Mouse (Mus musculus) left cerebral cortex, postnatal 36 days (tissue): ENCODE data around the gene Rcc1. TPM values are rescaled to one million over a fixed set of nuclear protein-coding genes. Genes with fewer than 3 reads are reported as not detected.
"Not testable (repeated sequence)": the region's sequence is repeated elsewhere in the genome, so short reads cannot be mapped to it uniquely, and the experiment has no call there.

Experiments used
- DNase-seq, 2 experiments: peaks; one replicate each; pipeline ENCODE4 v3.0.0; 2021 to 2022; ENCODE audit warnings: low spot score in 2 of 2, mixed read lengths in 1 of 2
- intact Hi-C: fragments of 180-260 bp; cut with DNase I; formaldehyde crosslinking; loops from one replicate; pipeline ENCODE4 v1.15.1; 2025
- total RNA-seq, 2 experiments: library from RNA; stranded (reverse); gene quantifications; 2 replicates each; pipeline ENCODE4 v1.2.3; 2021

The Rcc1 gene
- total RNA-seq, 2 experiments from 2014 or later, result 9.7 to 12.3 TPM

- intact Hi-C loops, result loop anchor here (10.0 kb wide), 1 partner anchor 119 kb away; no protein-coding TSS in a partner anchor
- no peak for DNase-seq
Observed at GRCm38 (mm10) chr4:132295696-132296390, 57.6 kb downstream of the Rcc1 start.

GRCm38 (mm10) chr4:132293682-132294240 lies 59.6 kb downstream of the Rcc1 start:
- DNase-seq, result no peak

GRCm38 (mm10) chr4:132292988-132293387 lies 60.4 kb downstream of the Rcc1 start:
- intact Hi-C loops, result loop anchor here (5.0 to 10.0 kb wide), 2 partner anchors 39 to 122 kb away; no protein-coding TSS in a partner anchor
- DNase-seq, result no peak

More at GRCm38 (mm10) chr4:132293682-132294240, 59.6 kb downstream of the Rcc1 start:
- intact Hi-C loops, result loop anchor here (5.0 to 10.0 kb wide), 2 partner anchors 39 to 121 kb away; no protein-coding TSS in a partner anchor

- intact Hi-C loops, result loop anchor here (5.0 to 10.0 kb wide), 2 partner anchors 41 to 123 kb away; no protein-coding TSS in a partner anchor
- no peak for DNase-seq
Observed at GRCm38 (mm10) chr4:132291624-132292335, 61.6 kb downstream of the Rcc1 start.

- intact Hi-C loops, result loop anchor here (5.0 to 10.0 kb wide), 2 partner anchors 41 to 124 kb away; no protein-coding TSS in a partner anchor
- DNase-seq, result no peak
Observed at GRCm38 (mm10) chr4:132291056-132291455, 62.3 kb downstream of the Rcc1 start.

GRCm38 (mm10) chr4:132288840-132289239 lies 64.6 kb downstream of the Rcc1 start:
- intact Hi-C loops, result not testable (repeated sequence)

More at GRCm38 (mm10) chr4:132288840-132289239, 64.6 kb downstream of the Rcc1 start:
- DNase-seq, result not testable (repeated sequence)

Other genes with a start within 250 kb of the Rcc1 start
- gene Oprd1, start 209.1 kb downstream of the Rcc1 start, total RNA-seq, result 10 to 100 TPM; 16.3 to 19.3 TPM
- 10 to 100 TPM; 37.6 to 47.1 TPM for gene Ythdf2, start 141.3 kb downstream of the Rcc1 start, total RNA-seq
- 10 to 100 TPM; 20.7 to 25.2 TPM for gene Gmeb1, start 92.0 kb downstream of the Rcc1 start, total RNA-seq
- 10 to 100 TPM; 19.0 to 25.2 TPM for gene Taf12, start 79.2 kb downstream of the Rcc1 start, total RNA-seq
- 1 to 10 TPM; 1.5 to 2.8 TPM for gene Rab42, start 50.2 kb downstream of the Rcc1 start, total RNA-seq
- 10 to 100 TPM; 21.5 to 24.8 TPM for gene Trnau1ap, start 24.1 kb downstream of the Rcc1 start, total RNA-seq
- gene Phactr4, start 68.9 kb upstream of the Rcc1 start, total RNA-seq, result 10 to 100 TPM; 12.7 to 13.4 TPM
- 1 to 10 TPM; 8.8 to 9.6 TPM for gene Med18, start 110.3 kb upstream of the Rcc1 start, total RNA-seq
- 10 to 100 TPM in 1 of 2 experiments, 1 to 10 TPM in 1; 9.2 to 12.3 TPM for gene Sesn2, start 156.9 kb upstream of the Rcc1 start, total RNA-seq
- gene Atpif1, start 180.1 kb upstream of the Rcc1 start, total RNA-seq, result 100 to 1,000 TPM; 457 to 501 TPM
- 100 to 1,000 TPM in 1 of 2 experiments, 10 to 100 TPM in 1; 88.6 to 101 TPM for gene Dnajc8, start 181.9 kb upstream of the Rcc1 start, total RNA-seq
- 1 to 10 TPM; 1.1 to 1.8 TPM for gene Ptafr, start 210.5 kb upstream of the Rcc1 start, total RNA-seq